ENCODE assay signal across 11 mouse cellular contexts in the genomic region with DNA sequence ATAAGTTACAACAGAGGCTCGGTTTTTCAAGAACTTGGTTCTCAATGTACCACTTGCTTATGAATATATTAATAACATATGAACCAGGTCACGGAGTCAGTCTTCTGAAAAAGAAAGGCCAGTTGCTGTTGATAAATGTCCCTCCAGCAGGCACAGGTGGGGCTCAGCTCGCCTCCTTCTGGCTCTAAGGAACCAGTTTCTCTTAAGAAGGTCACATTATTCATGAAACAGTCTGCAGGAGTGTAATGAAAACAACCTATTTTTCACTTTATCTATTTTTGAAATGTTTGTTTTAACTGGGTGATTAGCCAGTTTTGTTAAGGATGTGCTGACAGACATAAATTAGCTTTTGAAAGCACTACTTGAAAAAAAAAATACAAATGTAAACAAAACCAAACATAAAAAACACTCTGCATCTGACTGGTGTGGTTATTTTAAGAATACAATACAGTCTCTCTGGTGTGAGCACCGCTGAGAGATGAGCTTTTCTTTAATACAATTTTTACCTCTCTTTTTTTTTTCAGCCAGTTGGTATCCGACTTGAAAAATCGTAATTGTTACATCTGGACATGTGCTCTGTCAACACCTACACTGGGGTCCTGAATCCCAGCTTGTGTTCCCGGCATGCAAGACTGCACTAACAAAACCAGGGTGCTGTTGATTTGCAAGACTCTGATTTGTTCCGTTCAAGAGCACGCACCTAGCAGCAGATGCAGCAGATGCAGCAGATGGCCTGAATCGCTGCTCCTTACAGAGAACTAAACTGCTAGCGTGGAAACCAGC.
DNase-seq lines count a peak whose midpoint lies in the region; ATAC-seq and TF ChIP-seq lines count a peak whose summit lies in the region.
"Had no signal": no experiment of that assay in that cellular context is flagged by ENCODE, and none has a peak within 500 bp of the region (broad histone marks: within the 10 kb centered on the region; RNA-seq: fewer than 3 reads in every experiment).

No protein-coding gene starts in this region.

- H3K9me3 ChIP-seq in heart, embryonic 12.5 days (replicated peaks) = no peaks in the 10 kb centered on the region
- no peaks in the 10 kb centered on the region for H3K9me3 ChIP-seq in heart, embryonic 11.5 days (replicated peaks; ENCODE audit: control insufficient read depth, low read length)
- no peaks in the 10 kb centered on the region for H3K9me3 ChIP-seq in lung, embryonic 15.5 days
- no peaks in the 10 kb centered on the region for H3K9me3 ChIP-seq in forebrain, postnatal 0 days (ENCODE audit: low read length)
- H3K9me3 ChIP-seq: heart, embryonic 10.5 days had no signal

- TF ChIP-seq CTCF in forebrain, postnatal 0 days (IDR thresholded peaks at IDR 0.05; ENCODE audit: low read depth) = no peak

- DNase-seq in lung, adult 18-20 months = no peak
- peak; percentile 66 for DNase-seq in forebrain, postnatal 0 days
- peak; percentile 29 for DNase-seq in neural tube, embryonic 10.5 days (ENCODE audit: extremely low spot score, low spot score)
- DNase-seq in ovary, adult 18-20 months (ENCODE audit: low spot score) = no peak
- DNase-seq in cerebellum, adult 9-10 months = no peak
- DNase-seq: retina, postnatal 1 day; thymus, adult 2 months had no signal

- no peak overlapping the region for H3K4me3 ChIP-seq in heart, embryonic 12.5 days
- no peak overlapping the region for H3K4me3 ChIP-seq in heart, embryonic 11.5 days (ENCODE audit: low read depth, low read length)
- H3K4me3 ChIP-seq in lung, embryonic 15.5 days = no peak overlapping the region
- no peak overlapping the region for H3K4me3 ChIP-seq in forebrain, postnatal 0 days (ENCODE audit: low read depth, low read length)
- H3K4me3 ChIP-seq: heart, embryonic 10.5 days had no signal

- no peak overlapping the region for H3K9ac ChIP-seq in heart, embryonic 12.5 days
- no peak overlapping the region for H3K9ac ChIP-seq in heart, embryonic 11.5 days (ENCODE audit: low read depth, low read length)
- H3K9ac ChIP-seq in lung, embryonic 15.5 days = no peak overlapping the region
- no peak overlapping the region for H3K9ac ChIP-seq in forebrain, postnatal 0 days

- H3K36me3 ChIP-seq in heart, embryonic 12.5 days = no peaks in the 10 kb centered on the region
- H3K36me3 ChIP-seq in heart, embryonic 11.5 days (ENCODE audit: control insufficient read depth, insufficient read depth, low read length) = no peaks in the 10 kb centered on the region
- H3K36me3 ChIP-seq in lung, embryonic 15.5 days = no peaks in the 10 kb centered on the region
- no peaks in the 10 kb centered on the region for H3K36me3 ChIP-seq in forebrain, postnatal 0 days (ENCODE audit: insufficient read depth)
- H3K36me3 ChIP-seq: heart, embryonic 10.5 days had no signal

- no peak overlapping the region for H3K27ac ChIP-seq in heart, embryonic 12.5 days (ENCODE audit: poor library complexity, severe bottlenecking)
- H3K27ac ChIP-seq in heart, embryonic 11.5 days (ENCODE audit: low read depth, low read length) = no peak overlapping the region
- H3K27ac ChIP-seq in lung, embryonic 15.5 days = peak overlapping the region; percentile 26; the same call in 1 of the 2 replicates
- no peak overlapping the region for H3K27ac ChIP-seq in forebrain, postnatal 0 days (ENCODE audit: low read depth, low read length)
- H3K27ac ChIP-seq: heart, embryonic 10.5 days had no signal

- no peaks in the 10 kb centered on the region for H3K27me3 ChIP-seq in heart, embryonic 12.5 days (replicated peaks)
- no peaks in the 10 kb centered on the region for H3K27me3 ChIP-seq in heart, embryonic 11.5 days (ENCODE audit: control insufficient read depth, insufficient read depth, low read length)
- H3K27me3 ChIP-seq in lung, embryonic 15.5 days = no peaks in the 10 kb centered on the region
- H3K27me3 ChIP-seq in forebrain, postnatal 0 days (ENCODE audit: insufficient read depth, low read length) = no peaks in the 10 kb centered on the region

- WGBS in heart, embryonic 12.5 days = 34% methylated on average over 11 of the region's 11 CpGs
- WGBS in heart, embryonic 11.5 days (ENCODE audit: insufficient replicate concordance) = 34% methylated on average over 11 of the region's 11 CpGs
- WGBS in lung, embryonic 15.5 days = 20% methylated on average over 11 of the region's 11 CpGs
- WGBS in forebrain, postnatal 0 days = 30% methylated on average over 11 of the region's 11 CpGs

- peaks cover 4% of the 10 kb centered on the region; the same call in 1 of the 2 replicates for H3K4me1 ChIP-seq in heart, embryonic 12.5 days (replicated peaks)
- H3K4me1 ChIP-seq in heart, embryonic 11.5 days (ENCODE audit: control insufficient read depth, insufficient read depth, low read length) = peaks cover 3% of the 10 kb centered on the region; the same call in 1 of the 2 replicates
- peaks cover 16% of the 10 kb centered on the region for H3K4me1 ChIP-seq in lung, embryonic 15.5 days
- H3K4me1 ChIP-seq in forebrain, postnatal 0 days (ENCODE audit: insufficient read depth) = peaks cover 6% of the 10 kb centered on the region; the same call in 1 of the 2 replicates
- H3K4me1 ChIP-seq: heart, embryonic 10.5 days had no signal

- H3K4me2 ChIP-seq in heart, embryonic 12.5 days = peak overlapping the region; percentile 12; the same call in 1 of the 2 replicates
- H3K4me2 ChIP-seq in heart, embryonic 11.5 days = no peak overlapping the region
- H3K4me2 ChIP-seq in lung, embryonic 15.5 days = peak overlapping the region; percentile 35
- H3K4me2 ChIP-seq in forebrain, postnatal 0 days (ENCODE audit: low read depth) = no peak overlapping the region

- ATAC-seq in heart, embryonic 12.5 days (ENCODE audit: insufficient number of reproducible peaks, low FRiP score) = no peak
- no peak for ATAC-seq in heart, embryonic 11.5 days (replicated peaks; ENCODE audit: insufficient number of reproducible peaks, low FRiP score, low TSS enrichment)
- ATAC-seq in lung, embryonic 15.5 days (ENCODE audit: borderline replicate concordance, extremely low read depth, low FRiP score, low TSS enrichment) = peak; percentile 59; the same call in 1 of the 2 replicates
- ATAC-seq in forebrain, postnatal 0 days = peak; percentile 38; the same call in 1 of the 2 replicates

Comparison
In these comparisons a context has a peak if more than half of its experiments do, and no peak if none do; other contexts are left out.
1. H3K4me2 ChIP-seq: peak in heart, embryonic 12.5 days (single experiment) and lung, embryonic 15.5 days (single experiment); none in heart, embryonic 11.5 days (single experiment) and forebrain, postnatal 0 days (single experiment).
2. ATAC-seq: peak in lung, embryonic 15.5 days (single experiment) and forebrain, postnatal 0 days (single experiment); none in heart, embryonic 12.5 days (single experiment) and heart, embryonic 11.5 days (single experiment).
3. DNase-seq: peak in forebrain, postnatal 0 days (single experiment) and neural tube, embryonic 10.5 days (single experiment); none in lung, adult 18-20 months (0 of 2), ovary, adult 18-20 months (single experiment) and cerebellum, adult 9-10 months (single experiment).